Mouse (Mus musculus): ENCODE measurements around the gene Gm5475.
"Not testable (repeated sequence)": the region's sequence is repeated elsewhere in the genome, so short reads cannot be mapped to it uniquely, and the experiment has no call there.

Gene Gm5475

GRCm38 (mm10) chr15:100421758-100422197 is at the start of gene Gm5475:
TSS of gene Gm5475 (plus strand) at chr15:100422147.
- not testable (repeated sequence) for DNase-seq (ENCODE audit: low read depth, low spot score)

- peak; percentile 57 for DNase-seq (ENCODE audit: low read depth, low spot score)
Measured at GRCm38 (mm10) chr15:100375066-100375465, 46.9 kb upstream of the Gm5475 start.

- not testable (repeated sequence) for DNase-seq (ENCODE audit: low read depth, low spot score)
Measured at GRCm38 (mm10) chr15:100377847-100378505, 44.0 kb upstream of the Gm5475 start.

- DNase-seq (ENCODE audit: low read depth, low spot score), result no peak
Measured at GRCm38 (mm10) chr15:100379658-100380057, 42.3 kb upstream of the Gm5475 start.

- DNase-seq (ENCODE audit: low read depth, low spot score), result no peak
Measured at GRCm38 (mm10) chr15:100380104-100380503, 41.8 kb upstream of the Gm5475 start.

- no peak for DNase-seq (ENCODE audit: low read depth, low spot score)
Measured at GRCm38 (mm10) chr15:100385705-100386104, 36.2 kb upstream of the Gm5475 start.

- no peak for DNase-seq (ENCODE audit: low read depth, low spot score)
Measured at GRCm38 (mm10) chr15:100387544-100388223, 34.3 kb upstream of the Gm5475 start.

- no peak for DNase-seq (ENCODE audit: low read depth, low spot score)
Measured at GRCm38 (mm10) chr15:100388224-100388835, 33.6 kb upstream of the Gm5475 start.

- no peak for DNase-seq (ENCODE audit: low read depth, low spot score)
Measured at GRCm38 (mm10) chr15:100388886-100389285, 33.1 kb upstream of the Gm5475 start.

- no peak for DNase-seq (ENCODE audit: low read depth, low spot score)
Measured at GRCm38 (mm10) chr15:100391066-100391465, 30.9 kb upstream of the Gm5475 start.

- no peak for DNase-seq (ENCODE audit: low read depth, low spot score)
Measured at GRCm38 (mm10) chr15:100391599-100391998, 30.3 kb upstream of the Gm5475 start.

- no peak for DNase-seq (ENCODE audit: low read depth, low spot score)
Measured at GRCm38 (mm10) chr15:100393016-100393415, 28.9 kb upstream of the Gm5475 start.

GRCm38 (mm10) chr15:100395561-100395960 is 26.4 kb upstream of the Gm5475 start:
- DNase-seq (ENCODE audit: low read depth, low spot score), result no peak

- no peak for DNase-seq (ENCODE audit: low read depth, low spot score)
Measured at GRCm38 (mm10) chr15:100400592-100401250, 21.2 kb upstream of the Gm5475 start.

- DNase-seq (ENCODE audit: low read depth, low spot score), result no peak
Measured at GRCm38 (mm10) chr15:100401811-100402210, 20.1 kb upstream of the Gm5475 start.

GRCm38 (mm10) chr15:100402347-100402746 is 19.6 kb upstream of the Gm5475 start:
- no peak for DNase-seq (ENCODE audit: low read depth, low spot score)

GRCm38 (mm10) chr15:100402798-100403197 is 19.1 kb upstream of the Gm5475 start:
- no peak for DNase-seq (ENCODE audit: low read depth, low spot score)

GRCm38 (mm10) chr15:100403318-100404000 is 18.5 kb upstream of the Gm5475 start:
- DNase-seq (ENCODE audit: low read depth, low spot score), result no peak

GRCm38 (mm10) chr15:100406088-100406487 is 15.9 kb upstream of the Gm5475 start:
- no peak for DNase-seq (ENCODE audit: low read depth, low spot score)

GRCm38 (mm10) chr15:100410918-100411672 is 10.9 kb upstream of the Gm5475 start:
- DNase-seq (ENCODE audit: low read depth, low spot score), result no peak

GRCm38 (mm10) chr15:100411731-100412130 is 10.2 kb upstream of the Gm5475 start:
- DNase-seq (ENCODE audit: low read depth, low spot score), result no peak
